Mouse (Mus musculus): ENCODE data around the gene Pim1. TPM values are rescaled to one million over a fixed set of nuclear protein-coding genes. Genes with fewer than 3 reads are reported as not detected.
"Not testable (repeated sequence)": the region's sequence is repeated elsewhere in the genome, so short reads cannot be mapped to it uniquely, and the experiment has no call there.

The Pim1 gene
- 10 to 100 TPM; 15.0 to 23.3 TPM for total RNA-seq (2021)
- long read RNA-seq, experiment 1, transcript Pim1-201 (6 exons, 2,698 nt) = major isoform, 26 of 30 reads
- long read RNA-seq, experiment 1, partial matches to known transcripts = 1 of 30 reads
- long read RNA-seq, experiment 1, other reads (novel, unspliced or antisense) = 3 of 30 reads
- long read RNA-seq, experiment 2, transcript Pim1-201 (6 exons, 2,698 nt) = major isoform, 12 of 13 reads
- long read RNA-seq, experiment 2, partial matches to known transcripts = 0 of 13 reads
- long read RNA-seq, experiment 2, other reads (novel, unspliced or antisense) = 1 of 13 reads

DNA sequence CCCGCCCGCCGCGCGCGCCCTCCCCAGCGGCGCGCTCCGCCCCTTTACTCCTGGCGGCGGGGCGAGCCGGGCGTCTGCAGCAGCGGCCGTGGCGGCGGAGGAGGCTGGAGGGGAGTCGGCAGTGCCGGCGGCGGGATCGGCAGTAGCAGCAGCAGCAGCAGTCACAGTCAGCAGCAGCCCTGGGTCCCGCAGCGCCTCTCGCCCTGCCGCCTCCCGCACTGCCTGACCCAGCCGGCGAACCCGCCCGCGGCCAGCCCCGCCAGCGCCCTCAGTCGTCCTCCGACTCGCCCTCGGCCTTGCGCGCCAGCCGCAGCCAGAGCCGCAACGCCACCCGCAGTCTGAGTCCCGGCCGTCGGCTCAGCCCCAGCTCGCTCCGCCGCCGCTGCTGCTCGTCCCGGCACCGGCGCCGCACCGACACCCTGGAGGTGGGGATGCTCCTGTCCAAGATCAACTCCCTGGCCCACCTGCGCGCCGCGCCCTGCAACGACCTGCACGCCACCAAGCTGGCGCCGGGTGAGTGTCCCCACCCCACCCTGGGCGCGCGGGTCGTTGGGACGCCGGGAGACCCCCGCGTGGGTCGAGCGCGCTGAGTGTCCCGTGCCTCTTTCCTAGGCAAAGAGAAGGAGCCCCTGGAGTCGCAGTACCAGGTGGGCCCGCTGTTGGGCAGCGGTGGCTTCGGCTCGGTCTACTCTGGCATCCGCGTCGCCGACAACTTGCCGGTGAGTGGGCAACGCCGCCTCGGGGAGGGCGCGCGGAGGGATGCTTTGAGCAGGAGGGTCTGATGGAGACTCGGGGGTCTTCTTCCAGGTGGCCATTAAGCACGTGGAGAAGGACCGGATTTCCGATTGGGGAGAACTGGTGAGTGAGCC is at the start of gene Pim1:
TSS of gene Pim1 (plus strand) at position 41 of the 869 bp plus-strand sequence.
- peak; percentile 65 for DNase-seq

DNA sequence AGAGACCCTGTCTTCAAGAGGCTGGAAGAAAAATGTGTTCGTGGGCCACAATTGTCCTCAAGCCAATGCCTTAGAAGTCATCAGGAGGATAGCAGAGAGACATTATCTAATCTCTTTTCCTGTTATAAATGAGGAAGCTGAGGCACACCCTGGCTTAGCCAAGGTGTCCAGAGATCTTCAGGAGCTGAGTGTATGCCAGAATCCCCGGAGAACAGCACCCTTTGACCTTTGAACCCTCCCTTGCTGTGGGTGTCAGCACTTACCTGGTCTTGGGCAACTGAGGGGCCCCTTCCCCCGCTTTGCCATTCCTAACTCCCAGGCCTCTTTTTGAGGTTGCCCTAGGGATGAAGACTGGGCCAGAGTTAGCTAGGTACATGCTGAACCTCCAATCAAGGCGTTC is 49.0 kb upstream of the Pim1 start:
- no peak for DNase-seq

DNA sequence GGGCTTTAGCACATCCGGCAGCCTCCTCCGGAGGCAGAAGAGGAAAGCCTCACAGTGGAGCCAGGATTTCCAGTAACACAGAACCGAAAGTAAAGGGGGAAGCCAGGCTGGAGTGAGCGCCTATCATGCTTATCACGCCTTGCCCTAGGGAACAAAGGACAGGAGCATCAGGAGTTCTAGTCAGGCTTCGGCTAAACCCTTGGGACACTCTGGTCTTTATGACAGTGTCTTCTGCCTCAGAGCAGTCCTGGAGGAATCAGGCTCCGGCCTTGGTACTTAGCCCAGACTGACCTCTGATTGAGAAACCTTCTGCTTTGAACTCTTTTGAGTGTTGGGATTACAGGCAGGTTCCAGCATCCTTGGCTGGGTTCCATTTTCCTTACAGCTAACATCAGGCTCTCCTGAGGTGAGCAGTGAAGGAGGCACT is 48.4 kb upstream of the Pim1 start:
- DNase-seq = no peak

DNA sequence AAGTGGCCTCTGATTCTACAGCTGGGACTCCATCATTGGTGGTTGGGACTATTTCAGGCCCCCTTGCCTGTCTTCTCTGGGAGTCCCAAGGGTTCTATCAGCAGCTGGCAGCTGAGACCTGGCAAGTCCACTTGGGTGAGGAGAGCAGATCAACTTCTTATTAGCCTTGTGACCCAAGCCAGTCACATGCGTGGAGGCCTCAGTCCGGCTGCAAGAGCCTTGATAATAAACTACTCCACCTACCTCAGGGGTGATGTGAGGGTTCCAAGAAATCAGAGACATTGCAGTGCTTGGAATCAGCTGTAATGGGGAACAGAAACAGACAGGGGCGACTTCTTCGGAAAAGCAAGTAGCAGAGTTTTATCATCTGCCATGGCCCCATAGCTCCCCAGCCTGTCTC is 46.8 kb upstream of the Pim1 start:
- DNase-seq = no peak

DNA sequence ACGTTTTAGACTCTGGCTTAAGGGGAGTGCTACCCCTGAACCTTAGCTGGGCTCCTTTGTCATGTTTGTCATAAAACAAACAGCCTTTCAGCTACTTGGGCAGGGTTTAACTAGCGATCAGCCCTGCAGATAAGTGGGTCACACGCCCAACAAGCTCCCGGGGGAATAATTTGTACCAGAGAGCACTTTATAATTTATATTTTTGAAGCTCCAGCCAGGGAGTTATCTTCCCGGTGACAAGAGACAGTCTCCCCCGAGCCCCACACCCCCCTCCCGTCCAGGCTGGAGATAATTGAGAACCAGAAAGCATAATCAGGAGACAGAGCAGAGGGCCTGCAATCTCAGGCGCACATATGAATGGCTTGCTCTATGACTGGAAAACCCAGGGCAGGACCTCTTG is 45.5 kb upstream of the Pim1 start:
- DNase-seq = no peak

DNA sequence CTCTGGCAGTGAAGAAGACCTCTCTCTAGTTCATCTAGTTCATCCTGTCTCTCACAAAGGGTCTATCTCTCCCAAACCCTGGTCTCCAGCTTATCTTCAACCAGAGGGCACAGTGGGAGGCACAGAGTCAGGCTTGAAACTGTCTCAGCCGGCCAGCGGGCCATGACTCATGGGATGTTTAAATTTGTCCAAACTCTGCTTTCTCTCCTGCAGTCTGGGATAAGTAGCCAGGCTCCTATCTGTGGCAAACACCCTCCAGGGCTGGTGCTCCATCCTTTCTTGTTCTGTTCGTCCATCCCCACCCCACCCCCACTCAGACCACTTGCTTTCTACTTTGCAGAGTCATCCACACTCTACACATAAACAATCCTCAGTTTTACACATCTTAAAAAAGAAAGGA is 43.2 kb upstream of the Pim1 start:
- DNase-seq = no peak

DNA sequence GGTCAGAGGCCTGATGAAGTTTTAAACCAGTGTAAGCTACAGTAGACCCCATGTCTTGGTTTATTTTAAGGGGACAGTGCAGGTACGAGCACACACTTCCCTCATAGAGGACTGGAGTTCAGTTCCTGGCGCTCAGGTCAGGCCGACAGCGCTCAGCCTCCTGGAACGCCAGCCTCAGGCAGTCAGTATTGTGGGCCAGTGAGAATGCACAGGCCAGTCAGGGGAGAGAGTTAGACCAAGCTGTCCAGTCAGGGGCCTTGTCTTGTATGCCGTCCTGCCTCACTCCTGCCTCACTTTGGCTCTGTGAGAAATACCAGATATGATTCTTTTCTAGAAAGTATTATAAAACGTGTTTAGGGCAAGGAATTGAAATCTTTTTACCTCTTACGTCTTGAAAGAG is 42.5 kb upstream of the Pim1 start:
- DNase-seq = no peak

DNA sequence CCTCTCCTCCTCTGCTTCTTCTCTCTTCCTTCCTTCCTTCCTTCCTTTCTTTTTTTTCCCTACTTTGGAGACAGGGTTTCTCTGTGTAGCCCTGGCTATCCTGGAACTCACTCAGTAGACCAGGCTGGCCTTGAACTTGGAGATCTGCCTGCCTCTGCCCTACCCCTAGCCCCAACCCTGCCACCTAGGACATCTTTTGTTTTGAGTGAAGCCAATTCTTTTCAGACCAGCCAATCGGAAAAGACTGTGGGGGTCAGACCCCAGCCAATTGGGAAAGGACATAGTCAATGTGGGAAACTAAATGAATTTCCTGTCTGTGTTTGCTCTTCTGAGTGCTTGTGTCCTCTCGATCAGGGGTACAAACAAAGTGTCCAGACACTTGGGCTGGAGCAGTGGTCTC is 42.0 kb upstream of the Pim1 start:
- no peak for DNase-seq

DNA sequence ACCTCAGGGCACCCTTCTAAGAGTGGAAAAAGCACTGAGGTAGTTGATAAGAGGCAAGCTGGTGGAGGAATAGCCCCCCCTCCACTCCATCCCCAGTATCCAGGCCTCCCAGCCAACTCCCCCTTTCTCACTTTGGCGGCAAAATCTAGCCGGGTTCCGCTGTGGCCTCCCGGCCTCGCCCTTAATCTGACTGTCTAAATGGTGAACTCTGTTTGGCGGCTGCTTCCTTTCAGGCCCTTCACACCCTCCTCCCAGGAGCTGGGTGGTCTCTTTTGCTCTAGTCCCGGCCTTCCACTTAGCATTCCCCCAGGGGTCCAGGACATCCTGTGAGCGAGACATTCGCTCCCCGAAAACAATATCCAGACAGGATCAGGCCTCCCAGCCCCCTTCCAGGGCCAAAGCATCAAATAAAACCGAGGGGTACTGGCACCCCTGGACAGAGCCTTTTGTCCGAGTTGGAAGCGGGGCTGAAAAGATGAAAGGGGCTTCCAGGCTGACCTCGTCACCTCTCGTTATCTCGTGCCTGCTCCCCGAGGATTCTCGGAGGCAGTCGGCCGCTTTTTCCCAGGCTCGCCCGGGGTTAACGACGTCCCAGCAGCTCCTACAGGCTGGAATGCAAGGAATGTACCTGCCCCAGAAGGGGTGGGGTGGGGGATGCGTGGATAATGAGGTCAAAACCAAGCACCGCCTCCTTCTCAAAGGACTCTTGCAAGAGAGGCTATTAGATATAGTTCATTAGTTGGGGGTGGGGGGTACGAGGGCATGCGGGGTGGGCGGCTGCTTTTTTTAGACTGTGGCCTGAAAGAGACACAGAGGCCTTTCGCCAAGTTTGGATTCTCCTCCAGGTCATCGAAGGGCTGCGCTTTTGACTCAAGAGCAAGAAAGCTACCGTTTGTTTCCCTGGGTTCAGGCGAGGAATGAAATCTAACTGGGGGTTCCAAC is 39.4 kb upstream of the Pim1 start:
- DNase-seq = no peak

DNA sequence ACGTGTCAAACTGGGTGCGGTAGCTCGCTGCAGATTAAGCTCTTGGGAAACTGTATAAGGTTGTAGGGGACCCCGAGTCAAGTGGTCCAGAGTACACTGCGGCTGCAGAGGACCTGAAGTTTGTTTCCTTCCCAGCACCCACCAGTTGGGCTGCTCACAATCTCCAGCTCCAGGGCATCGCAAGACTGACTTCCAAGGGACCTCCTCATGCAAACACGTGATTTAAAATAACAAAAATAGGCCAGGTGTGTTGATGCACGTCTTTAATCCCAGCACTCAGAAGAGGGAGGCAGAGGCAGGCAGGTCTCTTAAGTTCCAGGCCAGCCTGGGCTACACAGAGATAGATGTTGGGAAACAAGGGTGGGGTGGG is 38.7 kb upstream of the Pim1 start:
- no peak for DNase-seq

DNA sequence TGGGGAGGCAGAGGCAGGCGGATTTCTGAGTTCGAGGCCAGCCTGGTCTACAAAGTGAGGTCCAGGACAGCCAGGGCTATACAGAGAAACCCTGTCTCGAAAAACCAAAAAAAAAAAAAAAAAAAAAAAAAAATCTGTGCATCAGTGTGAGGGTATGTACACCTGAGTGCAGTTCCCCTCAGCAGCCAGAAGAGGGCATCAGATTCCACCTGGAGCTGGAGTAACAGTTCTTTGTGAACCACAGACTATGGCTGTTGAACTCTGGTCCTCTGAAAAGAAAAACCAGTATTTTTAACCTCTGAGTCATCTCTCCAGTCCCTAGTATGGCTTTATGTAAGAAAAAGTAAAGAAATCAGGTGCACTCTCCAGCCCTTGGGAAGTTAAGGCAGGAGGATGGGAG is 36.4 kb upstream of the Pim1 start:
- DNase-seq = not testable (repeated sequence)

DNA sequence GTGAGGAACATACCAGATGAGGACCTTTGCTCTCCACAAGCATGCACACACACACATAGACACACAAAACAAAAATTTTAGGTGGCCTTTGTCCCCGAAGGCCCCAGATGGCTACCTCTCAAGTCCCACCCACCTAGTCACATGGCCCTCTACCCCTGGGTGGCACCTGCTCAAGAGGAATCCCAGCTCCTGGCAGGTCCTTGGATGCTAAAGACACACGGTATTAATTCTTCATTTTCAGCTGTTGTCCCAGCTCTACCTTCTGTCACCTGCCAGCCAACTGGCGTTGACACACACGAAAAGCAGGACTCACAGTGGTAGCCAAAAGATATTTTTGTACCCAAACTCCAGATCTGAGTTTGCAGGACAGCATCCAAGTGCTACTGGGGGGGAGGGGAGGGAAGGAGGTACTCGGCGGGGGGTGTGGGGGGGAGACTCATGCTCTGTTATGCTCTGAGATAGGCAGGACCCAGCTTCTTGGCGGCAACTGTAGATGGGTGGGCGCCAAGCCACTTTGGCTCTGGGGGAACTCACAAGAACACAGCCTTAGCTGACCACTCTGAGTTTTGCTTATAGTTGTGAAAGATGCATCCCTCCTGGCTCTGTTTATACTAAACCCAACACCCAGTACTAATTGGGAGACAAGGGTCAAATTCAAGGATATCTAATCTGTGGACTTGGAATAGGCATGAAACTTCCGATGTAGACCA is 35.0 kb upstream of the Pim1 start:
- peak; percentile 52 for DNase-seq

DNA sequence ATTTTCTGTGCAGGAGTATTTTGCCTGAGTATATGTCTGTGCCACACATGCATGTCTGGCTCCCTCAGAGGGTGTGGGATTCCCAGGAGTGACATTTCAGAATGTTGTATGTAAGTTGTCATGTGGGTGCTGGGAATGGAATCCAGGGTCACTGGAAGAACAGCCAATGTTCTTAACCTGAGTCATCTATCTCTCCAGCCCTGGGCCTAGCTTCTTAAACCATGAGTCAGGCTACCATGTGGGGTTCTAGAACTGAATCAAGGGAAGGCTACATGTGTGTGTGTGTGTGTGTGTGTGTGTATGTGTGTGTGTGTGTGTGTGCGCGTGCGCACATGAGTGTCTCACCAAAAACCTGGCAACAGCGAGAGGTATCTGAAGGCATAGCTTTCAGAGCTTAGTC is 34.1 kb upstream of the Pim1 start:
- no peak for DNase-seq

DNA sequence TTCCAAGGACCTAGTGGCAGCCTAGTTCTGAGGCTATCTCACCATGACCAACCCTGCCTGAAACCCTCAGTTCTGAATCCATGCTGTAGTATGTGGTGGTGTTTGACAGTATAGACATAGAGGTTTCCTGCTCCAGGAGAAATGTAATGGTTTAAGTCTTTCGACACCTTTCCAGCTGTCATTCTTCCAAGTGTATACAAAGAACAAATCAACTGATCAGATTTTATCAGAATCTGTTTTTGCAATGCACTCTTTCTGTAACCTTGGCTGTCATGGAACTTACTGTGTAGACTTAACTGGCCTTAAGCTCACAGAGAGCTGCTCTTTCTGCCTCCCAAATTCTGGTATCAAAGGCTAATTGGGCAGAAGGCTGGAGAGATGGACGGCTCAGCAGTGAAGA is 33.6 kb upstream of the Pim1 start:
- DNase-seq = no peak

DNA sequence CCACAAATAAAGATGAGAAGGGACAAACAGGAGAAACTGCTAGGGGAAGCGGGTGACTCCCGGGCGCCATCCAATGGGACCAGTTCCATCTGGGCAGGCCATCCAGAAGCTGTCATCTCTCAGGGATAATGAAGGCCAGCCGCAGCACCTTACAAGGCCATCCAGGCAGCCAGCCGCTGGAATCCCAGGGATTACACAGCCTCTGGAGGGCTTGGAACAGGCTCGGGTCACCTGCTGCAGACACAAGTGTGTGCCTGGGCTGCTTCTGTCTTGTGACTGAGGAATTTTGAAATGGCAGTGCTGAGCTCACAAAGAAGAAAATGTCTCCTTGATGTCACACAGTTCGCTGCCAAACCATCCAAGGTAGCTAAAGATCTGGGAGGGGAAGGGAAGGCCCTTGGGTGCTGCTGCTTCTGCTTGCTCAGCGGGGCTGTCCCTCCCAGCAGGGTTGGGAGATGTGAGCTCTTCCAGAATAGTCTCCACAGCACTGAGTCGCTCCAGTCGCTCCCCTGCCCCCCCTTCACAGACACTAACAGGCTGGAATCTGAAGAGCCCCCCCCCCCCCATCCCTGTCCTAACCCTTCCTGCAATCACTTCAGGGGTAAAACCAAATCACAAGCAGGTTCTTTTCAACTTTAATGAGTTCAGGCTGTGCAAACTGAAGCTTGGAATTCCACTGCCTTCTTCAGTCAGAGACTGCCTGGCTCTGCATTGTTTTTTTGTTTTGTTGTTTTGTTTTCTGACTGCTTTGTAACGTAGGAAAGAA is 32.6 kb upstream of the Pim1 start:
- DNase-seq = peak; percentile 71

DNA sequence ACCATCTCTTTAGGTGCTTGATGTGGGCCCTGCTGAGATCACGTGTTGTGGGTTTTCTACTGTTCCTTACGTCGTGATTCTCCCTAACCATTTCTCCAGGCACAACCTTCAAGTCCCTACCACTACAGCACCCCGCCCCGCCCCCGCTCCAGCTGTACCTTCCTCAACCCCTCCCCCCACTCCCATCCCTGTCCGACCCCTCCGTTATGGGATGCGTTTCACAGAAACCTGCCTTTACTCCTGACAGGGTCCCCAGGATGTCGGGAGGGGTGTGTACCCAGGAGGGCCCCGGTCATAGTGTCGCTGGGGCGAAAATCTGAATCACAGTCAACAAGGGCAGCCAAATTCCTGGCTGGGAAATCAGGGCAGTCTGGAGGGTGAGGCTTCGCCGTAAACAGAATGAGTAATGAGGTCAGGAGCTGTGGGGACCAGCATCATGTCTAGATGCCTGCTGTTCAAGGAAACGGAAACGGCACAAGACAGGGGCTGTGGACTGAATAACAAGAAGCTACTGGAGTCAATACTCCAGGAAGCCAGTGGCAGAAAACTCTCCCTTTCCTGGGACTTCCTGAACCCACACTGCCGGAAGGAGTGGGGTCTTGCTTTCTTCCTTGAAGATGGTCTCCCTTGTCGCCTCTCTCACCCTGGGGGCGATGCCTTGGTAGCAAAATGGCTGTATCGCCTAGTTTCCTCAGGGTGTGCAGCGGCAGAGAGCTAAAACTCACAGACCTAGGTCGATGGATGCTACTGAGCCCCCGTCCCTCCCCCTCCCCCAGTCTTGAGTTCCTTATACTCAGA is 31.0 kb upstream of the Pim1 start:
- peak; percentile 33 for DNase-seq

DNA sequence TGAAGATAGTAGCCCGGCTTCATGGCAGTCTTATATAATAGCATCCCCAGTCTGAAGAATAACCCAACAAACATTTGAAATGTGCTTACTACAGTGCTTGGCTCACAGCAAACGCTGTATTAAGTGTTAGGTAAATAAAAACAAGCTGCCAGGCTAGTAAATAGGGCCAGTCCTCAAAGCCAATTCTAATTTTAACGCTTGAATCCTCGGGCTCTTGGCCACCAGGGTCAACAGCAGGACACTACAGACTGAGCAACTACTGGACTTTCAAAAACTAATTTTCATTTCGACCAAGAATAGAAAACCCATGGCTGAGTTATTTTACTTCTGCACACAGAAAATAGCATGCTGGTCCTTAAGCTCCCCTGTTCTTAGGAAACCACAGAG is 30.4 kb upstream of the Pim1 start:
- no peak for DNase-seq

DNA sequence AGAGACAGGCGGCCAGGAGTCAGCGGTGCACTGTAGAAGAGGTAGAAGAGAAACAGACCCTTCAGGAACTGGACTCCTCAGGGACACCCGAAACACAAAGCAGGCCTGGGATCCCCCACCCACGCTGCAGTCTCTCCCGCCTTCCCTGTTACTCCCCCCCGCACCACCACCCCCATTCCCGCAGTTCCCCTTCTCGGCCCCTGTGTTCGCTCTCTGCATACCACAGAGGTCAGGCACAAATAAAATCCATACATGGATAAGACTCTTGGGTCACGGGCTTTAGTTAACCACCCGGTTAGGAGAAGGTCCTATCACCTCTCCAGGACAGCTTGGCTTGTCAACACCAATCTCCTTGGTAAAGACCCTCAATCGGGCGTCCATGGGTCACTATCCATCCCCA is 26.9 kb upstream of the Pim1 start:
- no peak for DNase-seq

DNA sequence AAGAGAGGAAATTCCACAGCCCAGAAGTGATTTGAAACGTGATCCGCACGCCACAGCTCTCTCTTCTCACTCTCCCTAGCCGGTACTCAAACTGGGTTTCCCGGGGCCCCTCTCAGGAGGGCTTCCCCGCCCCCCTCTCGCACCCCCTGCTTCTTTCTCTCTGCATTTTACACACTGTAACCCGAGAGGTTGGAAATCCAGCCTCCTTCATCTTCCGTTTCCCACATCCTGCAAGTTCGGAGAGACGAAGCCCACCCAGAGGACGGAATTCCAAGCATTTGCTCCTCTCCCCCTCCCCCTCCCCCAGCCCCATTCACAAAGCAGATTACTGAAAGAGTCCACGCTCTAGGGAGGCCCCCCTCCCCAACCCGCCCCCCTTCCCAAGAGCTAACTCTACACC is 26.5 kb upstream of the Pim1 start:
- DNase-seq = no peak

DNA sequence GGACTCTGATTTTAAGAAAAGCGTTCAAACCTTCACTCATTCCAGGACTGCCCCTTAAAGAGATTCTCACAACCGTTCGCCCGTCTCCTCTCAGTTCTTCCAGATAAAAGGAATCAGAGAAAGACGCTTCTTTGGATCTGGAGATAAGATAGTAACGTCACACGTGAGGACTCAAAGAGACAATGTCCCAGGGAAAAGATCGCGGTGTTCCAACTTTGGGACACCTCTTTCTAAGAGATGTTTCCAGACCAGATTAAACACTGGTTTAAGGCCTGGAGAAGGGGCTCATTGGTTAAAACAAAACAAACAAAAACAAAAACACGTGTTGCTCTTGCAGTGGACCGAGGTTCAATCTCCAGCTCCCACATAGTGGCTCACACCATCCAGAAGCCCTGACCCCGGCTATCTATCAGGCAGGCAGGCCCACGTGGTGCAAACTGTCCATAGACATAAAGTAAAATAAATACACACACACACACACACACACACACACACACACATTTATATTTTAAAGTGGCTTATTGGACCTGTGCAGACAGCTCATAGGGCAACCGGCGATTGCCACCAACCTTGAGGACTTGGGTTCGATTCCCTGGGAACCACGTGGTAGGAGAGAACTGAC is 25.9 kb upstream of the Pim1 start:
- DNase-seq = no peak

Data from gastrocnemius, postnatal 10 days (tissue).